ENCODE assay signal across 22 mouse cellular contexts in genomic region chr2:72546963-72547362, GRCm38 (mm10).
DNase-seq lines count a peak whose midpoint lies in the region; ATAC-seq and TF ChIP-seq lines count a peak whose summit lies in the region.
"Had no signal": no experiment of that assay in that cellular context is flagged by ENCODE, and none has a peak within 500 bp of the region (broad histone marks: within the 10 kb centered on the region; RNA-seq: fewer than 3 reads in every experiment).

No protein-coding gene starts in this region.

- no peak overlapping the region for H3K9ac ChIP-seq in heart, embryonic 14.5 days (ENCODE audit: low read length)
- no peak overlapping the region for H3K9ac ChIP-seq in intestine, embryonic 14.5 days (ENCODE audit: low read length)
- no peak overlapping the region for H3K9ac ChIP-seq in intestine, embryonic 16.5 days (ENCODE audit: low read depth, low read length)
- H3K9ac ChIP-seq in kidney, postnatal 0 days (ENCODE audit: low read depth, low read length) = no peak overlapping the region
- H3K9ac ChIP-seq: forebrain, embryonic 13.5 days; forebrain, postnatal 0 days; hindbrain, embryonic 13.5 days; intestine, embryonic 15.5 days had no signal

- peaks cover 4% of the 10 kb centered on the region; the same call in 1 of the 2 replicates for H3K27me3 ChIP-seq in heart, embryonic 10.5 days (ENCODE audit: insufficient read depth, poor library complexity, severe bottlenecking)
- H3K27me3 ChIP-seq in heart, embryonic 14.5 days (ENCODE audit: control insufficient read depth, insufficient read depth, low read length) = no peaks in the 10 kb centered on the region
- no peaks in the 10 kb centered on the region for H3K27me3 ChIP-seq in intestine, embryonic 14.5 days (replicated peaks; ENCODE audit: control insufficient read depth, insufficient read depth, low read length)
- no peaks in the 10 kb centered on the region for H3K27me3 ChIP-seq in intestine, embryonic 16.5 days (replicated peaks; ENCODE audit: control insufficient read depth, insufficient read depth, low read length)
- H3K27me3 ChIP-seq in kidney, postnatal 0 days (ENCODE audit: insufficient read depth, low read length) = no peaks in the 10 kb centered on the region
- H3K27me3 ChIP-seq: forebrain, embryonic 13.5 days; intestine, embryonic 15.5 days had no signal

- WGBS in heart, embryonic 10.5 days = 37% methylated on average over 4 of the region's 4 CpGs
- 24% methylated on average over 4 of the region's 4 CpGs for WGBS in heart, embryonic 14.5 days
- 27% methylated on average over 4 of the region's 4 CpGs for WGBS in intestine, embryonic 14.5 days
- WGBS in intestine, embryonic 16.5 days = 34% methylated on average over 4 of the region's 4 CpGs
- WGBS in kidney, postnatal 0 days = 44% methylated on average over 4 of the region's 4 CpGs

- H3K36me3 ChIP-seq in heart, embryonic 10.5 days = no peaks in the 10 kb centered on the region
- no peaks in the 10 kb centered on the region for H3K36me3 ChIP-seq in heart, embryonic 14.5 days (ENCODE audit: control insufficient read depth, insufficient read depth, low read length)
- H3K36me3 ChIP-seq in intestine, embryonic 14.5 days (ENCODE audit: control insufficient read depth, insufficient read depth, low read length) = no peaks in the 10 kb centered on the region
- H3K36me3 ChIP-seq in intestine, embryonic 16.5 days (ENCODE audit: control insufficient read depth, insufficient read depth, low read length) = no peaks in the 10 kb centered on the region
- H3K36me3 ChIP-seq in kidney, postnatal 0 days (ENCODE audit: insufficient read depth, low read length) = no peaks in the 10 kb centered on the region
- H3K36me3 ChIP-seq: embryonic facial prominence, embryonic 10.5 days; G1E; hindbrain, embryonic 13.5 days; intestine, embryonic 15.5 days had no signal

- peak overlapping the region; percentile 24; the same call in 1 of the 2 replicates for H3K27ac ChIP-seq in heart, embryonic 10.5 days
- peak overlapping the region; percentile 52 to 79 for H3K27ac ChIP-seq in heart, embryonic 14.5 days (replicated peaks in 1 of 2; ENCODE audit: control insufficient read depth in 1 of 2, insufficient read depth in 1 of 2, low read depth in 2 of 2, low read length in 2 of 2)
- peak overlapping the region; percentile 22; the same call in 1 of the 2 replicates for H3K27ac ChIP-seq in intestine, embryonic 14.5 days (ENCODE audit: low read depth)
- H3K27ac ChIP-seq in intestine, embryonic 16.5 days (ENCODE audit: low read length) = no peak overlapping the region
- peak overlapping the region; percentile 37; the same call in 1 of the 2 replicates for H3K27ac ChIP-seq in kidney, postnatal 0 days
- H3K27ac ChIP-seq: embryonic facial prominence, embryonic 10.5 days; forebrain, embryonic 13.5 days; hindbrain, embryonic 13.5 days; hindbrain, postnatal 0 days; intestine, embryonic 15.5 days had no signal

- no peak for ATAC-seq in heart, embryonic 14.5 days (ENCODE audit: insufficient number of reproducible peaks, insufficient read depth, low FRiP score, low read depth)
- no peak for ATAC-seq in intestine, embryonic 14.5 days (replicated peaks; ENCODE audit: low FRiP score, low TSS enrichment, low read depth)
- no peak for ATAC-seq in intestine, embryonic 16.5 days
- ATAC-seq in kidney, postnatal 0 days (replicated peaks; ENCODE audit: low FRiP score, low read depth) = no peak
- ATAC-seq: CD4-positive, CD25-positive, alpha-beta regulatory T cell, adult 4 months; forebrain, embryonic 13.5 days; forebrain, postnatal 0 days; hindbrain, postnatal 0 days; intestine, embryonic 15.5 days had no signal

- H3K4me2 ChIP-seq in heart, embryonic 14.5 days (ENCODE audit: low read length) = peak overlapping the region; percentile 13; the same call in 1 of the 2 replicates
- no peak overlapping the region for H3K4me2 ChIP-seq in intestine, embryonic 14.5 days (ENCODE audit: low read length)
- H3K4me2 ChIP-seq in intestine, embryonic 16.5 days (ENCODE audit: low read depth, low read length) = no peak overlapping the region
- H3K4me2 ChIP-seq in kidney, postnatal 0 days (ENCODE audit: low read length) = no peak overlapping the region
- H3K4me2 ChIP-seq: forebrain, embryonic 13.5 days; hindbrain, embryonic 13.5 days; intestine, embryonic 15.5 days had no signal

- no peak overlapping the region for H3K4me3 ChIP-seq in heart, embryonic 10.5 days
- no peak overlapping the region for H3K4me3 ChIP-seq in heart, embryonic 14.5 days (ENCODE audit: control insufficient read depth in 1 of 2, insufficient read depth in 1 of 2, low read depth in 1 of 2, low read length in 2 of 2)
- no peak overlapping the region for H3K4me3 ChIP-seq in intestine, embryonic 14.5 days (ENCODE audit: low read depth, low read length)
- H3K4me3 ChIP-seq in intestine, embryonic 16.5 days (ENCODE audit: low read length) = no peak overlapping the region
- no peak overlapping the region for H3K4me3 ChIP-seq in kidney, postnatal 0 days (replicated peaks; ENCODE audit: low read depth, low read length)
- H3K4me3 ChIP-seq: embryonic facial prominence, embryonic 10.5 days; forebrain, embryonic 13.5 days; hindbrain, embryonic 13.5 days; intestine, embryonic 15.5 days had no signal

- TF ChIP-seq CTCF in kidney, postnatal 0 days (IDR thresholded peaks at IDR 0.05; ENCODE audit: low read depth) = no peak

- no peak for DNase-seq in heart, embryonic 10.5 days (ENCODE audit: low spot score)
- DNase-seq in heart, adult 8-10 months (ENCODE audit: low spot score) = no peak
- no peak for DNase-seq in heart, adult 11 months
- no peak for DNase-seq in intestine, embryonic 14.5 days (ENCODE audit: low spot score)
- DNase-seq in kidney, postnatal 0 days (ENCODE audit: low spot score) = no peak
- DNase-seq in kidney, postnatal 10 days = no peak
- DNase-seq: adrenal gland, adult 8-10 months; adrenal gland, postnatal 36 days; B cell, adult 2 months; cerebellum, adult 2 months; cerebellum, postnatal 10 days; forebrain, postnatal 0 days; gastrocnemius, postnatal 14 days had no signal

- peaks cover 10% of the 10 kb centered on the region; the same call in 1 of the 2 replicates for H3K4me1 ChIP-seq in heart, embryonic 10.5 days
- H3K4me1 ChIP-seq in heart, embryonic 14.5 days (ENCODE audit: control insufficient read depth in 2 of 2, insufficient read depth in 2 of 2, low read length in 2 of 2) = peaks cover 2 to 19% of the 10 kb centered on the region in 2 experiments; a peak in 3 of 4 replicates
- peaks cover 12% of the 10 kb centered on the region; the same call in 1 of the 2 replicates for H3K4me1 ChIP-seq in intestine, embryonic 14.5 days (replicated peaks; ENCODE audit: control insufficient read depth, insufficient read depth, low read length)
- no peaks in the 10 kb centered on the region for H3K4me1 ChIP-seq in intestine, embryonic 16.5 days (ENCODE audit: control insufficient read depth, insufficient read depth, low read length)
- no peaks in the 10 kb centered on the region for H3K4me1 ChIP-seq in kidney, postnatal 0 days (replicated peaks; ENCODE audit: insufficient read depth, low read length)
- H3K4me1 ChIP-seq: forebrain, embryonic 13.5 days; hindbrain, embryonic 13.5 days; intestine, embryonic 15.5 days had no signal

- no peaks in the 10 kb centered on the region for H3K9me3 ChIP-seq in heart, embryonic 10.5 days
- no peaks in the 10 kb centered on the region for H3K9me3 ChIP-seq in heart, embryonic 14.5 days (ENCODE audit: control insufficient read depth, low read length)
- no peaks in the 10 kb centered on the region for H3K9me3 ChIP-seq in intestine, embryonic 14.5 days (ENCODE audit: control insufficient read depth, low read length)
- no peaks in the 10 kb centered on the region for H3K9me3 ChIP-seq in intestine, embryonic 16.5 days (ENCODE audit: control insufficient read depth, low read length)
- H3K9me3 ChIP-seq in kidney, postnatal 0 days (replicated peaks; ENCODE audit: low read length) = no peaks in the 10 kb centered on the region
- H3K9me3 ChIP-seq: embryonic facial prominence, embryonic 10.5 days; forebrain, embryonic 13.5 days; G1E; hindbrain, embryonic 13.5 days; intestine, embryonic 15.5 days had no signal
